Mouse (Mus musculus): ENCODE measurements around the gene Rin3. TPM values are rescaled to one million over a fixed set of nuclear protein-coding genes. Genes with fewer than 3 reads are reported as not detected.

The Rin3 gene
- polyA plus RNA-seq, 1 experiment from 2014 or later, result 1.9 TPM

DNA sequence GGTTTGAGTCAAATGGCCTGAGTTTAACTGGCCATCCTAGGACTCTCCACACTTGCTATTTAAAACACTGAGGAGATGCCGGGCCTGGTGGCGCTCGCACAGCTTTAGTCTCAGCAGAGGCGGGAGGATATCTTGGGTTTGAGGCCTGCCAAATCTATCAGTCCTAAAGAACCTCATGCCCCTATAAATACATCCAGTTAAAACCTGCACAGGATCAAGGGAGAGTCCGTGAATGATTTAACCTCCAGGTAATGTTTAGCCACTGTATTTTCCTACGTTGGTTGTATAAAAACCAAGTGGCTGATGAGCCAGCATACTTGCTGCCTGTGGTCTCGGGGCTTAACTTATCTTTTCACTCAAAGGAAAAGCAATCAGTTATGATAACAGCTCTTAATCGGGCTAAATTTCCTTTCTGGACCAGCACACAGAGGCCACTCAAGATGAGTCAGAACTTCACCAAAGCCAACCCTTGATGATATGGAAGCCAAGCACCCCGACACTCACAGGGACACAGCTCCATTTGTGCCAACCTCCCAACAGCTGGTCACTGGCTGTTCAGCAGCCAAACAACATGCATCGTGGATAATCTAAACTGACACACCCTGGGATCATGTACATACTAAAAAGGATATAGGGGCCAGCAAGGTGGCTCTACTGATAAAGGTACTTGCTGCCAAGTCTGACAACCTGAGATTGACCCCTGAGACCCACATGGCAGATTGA, 137.5 kb downstream of the Rin3 start:
- Histone ChIP-seq H3K27ac (ENCODE audit: low read depth, low read length) (no peak overlapping the region; the same call in 1 of the 2 replicates), H3K27me3 (replicated peaks; ENCODE audit: control insufficient read depth, insufficient read depth, low read length) (no peaks in the 10 kb centered on the region), H3K9me3 (replicated peaks; ENCODE audit: control insufficient read depth, low read length) (no peaks in the 10 kb centered on the region), H3K4me1 (ENCODE audit: control insufficient read depth, insufficient read depth, low read length) (peaks cover 4% of the 10 kb centered on the region; the same call in 1 of the 2 replicates), H3K4me3 (ENCODE audit: low read depth, low read length) (no peak overlapping the region), H3K4me2 (ENCODE audit: low read length) (no peak overlapping the region), H3K36me3 (ENCODE audit: control insufficient read depth, insufficient read depth, low read length) (no peaks in the 10 kb centered on the region), H3K9ac (ENCODE audit: low read length) (no peak overlapping the region)
- ATAC-seq (no peak), DNase-seq (ENCODE audit: low spot score) (no peak)
- 91% methylated on average over 10 of the region's 10 CpGs for WGBS

DNA sequence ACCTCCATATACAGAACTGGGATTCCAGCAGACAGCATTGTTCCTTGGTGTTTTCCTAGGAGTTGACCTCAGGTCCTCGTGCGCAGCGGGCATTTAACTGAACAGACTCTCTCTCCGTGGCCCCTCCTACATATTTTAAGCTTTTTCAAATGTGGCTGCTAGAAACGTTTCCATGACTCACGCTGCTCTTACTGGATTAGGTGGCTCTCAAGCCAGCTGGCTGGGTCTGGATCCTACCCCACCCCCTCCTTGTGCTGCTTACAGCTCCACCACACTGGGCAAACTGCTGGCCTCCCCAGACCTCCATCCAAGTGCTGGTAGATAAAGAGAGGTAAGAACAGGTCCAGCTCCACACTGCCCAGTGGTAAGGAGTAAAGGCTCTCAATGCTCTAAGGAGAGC, 139.2 kb downstream of the Rin3 start:
- WGBS, result 86% methylated on average over 6 of the region's 6 CpGs
- Histone ChIP-seq H3K9ac (ENCODE audit: low read length) (no peak overlapping the region), H3K4me3 (ENCODE audit: low read depth, low read length) (no peak overlapping the region), H3K4me1 (ENCODE audit: control insufficient read depth, insufficient read depth, low read length) (peaks cover 4% of the 10 kb centered on the region; the same call in 1 of the 2 replicates), H3K27me3 (replicated peaks; ENCODE audit: control insufficient read depth, insufficient read depth, low read length) (no peaks in the 10 kb centered on the region), H3K27ac (ENCODE audit: low read depth, low read length) (no peak overlapping the region), H3K36me3 (ENCODE audit: control insufficient read depth, insufficient read depth, low read length) (no peaks in the 10 kb centered on the region), H3K4me2 (ENCODE audit: low read length) (no peak overlapping the region), H3K9me3 (replicated peaks; ENCODE audit: control insufficient read depth, low read length) (no peaks in the 10 kb centered on the region)
- no peak for ATAC-seq
- DNase-seq (ENCODE audit: low spot score), result no peak

DNA sequence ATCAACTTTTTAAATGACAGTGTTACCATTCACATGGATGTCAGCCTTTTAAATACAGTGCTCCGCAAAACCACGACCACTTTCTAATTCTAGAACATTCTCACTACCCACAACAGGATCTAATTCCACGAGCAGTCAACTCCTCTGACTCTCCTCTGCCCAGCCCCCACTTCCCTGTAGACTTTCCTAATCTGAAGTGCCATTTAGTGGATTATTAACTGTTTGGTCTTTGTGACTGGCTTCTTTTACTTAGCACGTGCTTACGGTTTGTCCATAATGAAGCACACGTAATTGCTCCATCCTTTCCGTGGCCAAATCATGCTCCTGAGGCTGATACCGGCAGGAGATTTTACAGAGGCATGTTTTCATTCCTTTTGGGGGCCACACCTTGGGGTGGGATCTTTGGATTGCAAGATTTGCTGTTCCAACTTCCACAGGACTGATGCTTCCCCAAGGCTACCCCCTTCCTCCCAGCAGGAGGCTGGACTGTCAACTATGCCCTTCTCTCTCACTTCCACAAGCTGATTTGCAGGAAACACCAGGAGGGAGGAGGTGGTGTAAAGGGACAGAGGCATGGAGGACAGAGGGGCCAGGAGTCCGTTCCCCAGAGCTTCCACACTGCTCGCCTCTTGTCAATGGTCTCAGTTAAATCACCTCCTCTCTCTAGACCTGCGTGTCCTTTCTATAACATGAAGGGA, 139.9 kb downstream of the Rin3 start:
- Histone ChIP-seq H3K4me1 (ENCODE audit: control insufficient read depth, insufficient read depth, low read length) (peaks cover 4% of the 10 kb centered on the region; the same call in 1 of the 2 replicates), H3K27me3 (replicated peaks; ENCODE audit: control insufficient read depth, insufficient read depth, low read length) (no peaks in the 10 kb centered on the region), H3K4me3 (ENCODE audit: low read depth, low read length) (no peak overlapping the region), H3K9me3 (replicated peaks; ENCODE audit: control insufficient read depth, low read length) (no peaks in the 10 kb centered on the region), H3K27ac (ENCODE audit: low read depth, low read length) (no peak overlapping the region), H3K9ac (ENCODE audit: low read length) (no peak overlapping the region), H3K36me3 (ENCODE audit: control insufficient read depth, insufficient read depth, low read length) (no peaks in the 10 kb centered on the region), H3K4me2 (ENCODE audit: low read length) (no peak overlapping the region)
- no peak for DNase-seq (ENCODE audit: low spot score)
- no peak for ATAC-seq
- 92% methylated on average over 11 of the region's 11 CpGs for WGBS

DNA sequence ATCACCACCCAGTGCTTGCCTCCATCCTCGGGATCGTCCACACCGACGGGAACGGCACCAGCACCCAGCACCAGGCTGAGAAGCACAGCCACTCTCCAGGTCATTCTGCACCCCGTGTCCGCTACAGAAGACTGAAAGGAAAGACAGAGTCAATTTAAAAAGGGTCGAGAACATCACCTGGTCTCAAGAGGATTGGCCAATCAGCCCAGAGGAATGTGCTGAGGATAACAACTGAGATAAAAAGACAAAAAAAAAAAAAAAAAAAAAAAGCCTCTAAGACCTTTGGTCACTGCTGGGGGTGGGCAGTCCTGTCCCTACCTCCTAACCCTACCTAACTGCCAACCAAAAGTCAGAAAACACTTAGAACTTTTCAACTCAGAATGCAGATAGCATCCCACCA, 140.8 kb downstream of the Rin3 start:
- WGBS, result 96% methylated on average over 8 of the region's 8 CpGs
- Histone ChIP-seq H3K4me2 (ENCODE audit: low read length) (no peak overlapping the region), H3K9me3 (replicated peaks; ENCODE audit: control insufficient read depth, low read length) (no peaks in the 10 kb centered on the region), H3K27me3 (replicated peaks; ENCODE audit: control insufficient read depth, insufficient read depth, low read length) (no peaks in the 10 kb centered on the region), H3K4me1 (ENCODE audit: control insufficient read depth, insufficient read depth, low read length) (peaks cover 4% of the 10 kb centered on the region; the same call in 1 of the 2 replicates), H3K27ac (ENCODE audit: low read depth, low read length) (no peak overlapping the region), H3K36me3 (ENCODE audit: control insufficient read depth, insufficient read depth, low read length) (no peaks in the 10 kb centered on the region), H3K4me3 (ENCODE audit: low read depth, low read length) (no peak overlapping the region), H3K9ac (ENCODE audit: low read length) (no peak overlapping the region)
- no peak for ATAC-seq
- DNase-seq (ENCODE audit: low spot score), result no peak

DNA sequence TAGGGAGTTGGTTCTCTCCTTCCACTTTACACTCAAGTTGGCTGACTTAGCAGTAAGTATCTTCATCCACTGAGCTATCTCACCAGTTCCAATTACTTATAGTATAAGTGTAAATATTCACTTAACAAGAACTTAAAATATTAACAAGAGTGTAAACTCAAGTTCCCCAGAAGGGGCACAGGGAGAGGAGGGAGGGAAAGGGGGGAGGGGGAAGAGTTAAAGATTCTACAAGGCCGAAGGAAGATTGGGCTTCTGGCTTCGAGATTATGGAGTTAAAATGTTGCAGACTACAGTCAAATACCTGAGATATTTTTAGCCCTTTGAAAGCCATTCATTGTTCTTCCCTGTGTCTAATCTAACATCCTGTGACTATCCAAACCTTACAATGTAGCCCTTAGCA, 141.6 kb downstream of the Rin3 start:
- Histone ChIP-seq H3K36me3 (ENCODE audit: control insufficient read depth, insufficient read depth, low read length) (no peaks in the 10 kb centered on the region), H3K4me1 (ENCODE audit: control insufficient read depth, insufficient read depth, low read length) (peaks cover 2% of the 10 kb centered on the region; the same call in 1 of the 2 replicates), H3K27me3 (replicated peaks; ENCODE audit: control insufficient read depth, insufficient read depth, low read length) (no peaks in the 10 kb centered on the region), H3K9me3 (replicated peaks; ENCODE audit: control insufficient read depth, low read length) (no peaks in the 10 kb centered on the region), H3K4me2 (ENCODE audit: low read length) (no peak overlapping the region), H3K9ac (ENCODE audit: low read length) (no peak overlapping the region), H3K4me3 (ENCODE audit: low read depth, low read length) (no peak overlapping the region), H3K27ac (ENCODE audit: low read depth, low read length) (no peak overlapping the region)
- 82% methylated on average over 2 of the region's 2 CpGs for WGBS
- no peak for ATAC-seq
- no peak for DNase-seq (ENCODE audit: low spot score)

DNA sequence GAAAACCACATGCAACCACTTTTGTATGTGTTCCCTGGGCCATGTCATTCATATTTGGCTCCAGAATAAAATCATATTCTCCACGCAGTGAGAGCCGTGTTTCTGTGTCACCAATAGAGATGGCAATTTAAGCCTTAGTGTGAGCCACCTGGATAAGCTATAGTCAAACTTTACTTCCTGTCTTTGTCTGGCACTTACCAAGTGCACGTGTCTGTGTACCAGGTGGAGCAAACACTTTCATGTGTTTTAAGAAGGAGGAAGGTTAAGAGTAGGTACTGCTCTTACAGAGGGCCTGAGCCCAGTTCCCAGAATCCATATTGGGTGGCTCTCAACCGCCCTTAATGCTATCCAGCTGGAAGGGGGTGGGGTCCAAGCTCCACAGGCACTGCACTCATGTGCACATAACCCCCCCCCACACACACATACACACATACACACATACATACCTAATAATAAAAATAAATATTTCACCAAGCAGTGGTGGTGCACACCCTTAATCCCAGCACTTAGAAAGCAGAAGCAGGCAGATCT, 142.3 kb downstream of the Rin3 start:
- Histone ChIP-seq H3K27me3 (replicated peaks; ENCODE audit: control insufficient read depth, insufficient read depth, low read length) (no peaks in the 10 kb centered on the region), H3K9me3 (replicated peaks; ENCODE audit: control insufficient read depth, low read length) (no peaks in the 10 kb centered on the region), H3K4me3 (ENCODE audit: low read depth, low read length) (no peak overlapping the region), H3K4me2 (ENCODE audit: low read length) (no peak overlapping the region), H3K36me3 (ENCODE audit: control insufficient read depth, insufficient read depth, low read length) (no peaks in the 10 kb centered on the region), H3K4me1 (ENCODE audit: control insufficient read depth, insufficient read depth, low read length) (no peaks in the 10 kb centered on the region), H3K27ac (ENCODE audit: low read depth, low read length) (no peak overlapping the region), H3K9ac (ENCODE audit: low read length) (no peak overlapping the region)
- no peak for ATAC-seq
- no peak for DNase-seq (ENCODE audit: low spot score)
- 90% methylated on average over 4 of the region's 4 CpGs for WGBS

DNA sequence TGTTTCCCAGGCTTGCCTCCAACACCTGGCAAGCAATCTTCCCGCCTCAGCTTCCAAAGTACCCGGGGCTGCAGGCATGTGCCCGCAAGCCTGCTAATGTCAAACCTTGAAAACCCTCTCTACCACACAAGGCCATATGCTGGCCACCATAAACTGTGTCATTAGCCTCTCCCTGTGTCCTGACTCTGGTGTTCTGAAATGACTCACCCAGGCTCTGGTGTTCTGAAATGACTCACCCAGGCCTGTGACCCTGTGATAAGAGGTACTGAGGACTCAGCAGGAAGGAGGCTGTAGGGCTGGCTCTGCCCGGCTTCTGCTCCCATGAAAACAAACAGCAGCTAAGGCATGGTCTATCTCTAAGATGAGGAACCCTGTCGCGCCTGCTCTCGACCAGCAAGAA, 143.4 kb downstream of the Rin3 start:
- no peak overlapping the region for H3K4me2 ChIP-seq (ENCODE audit: low read length)
- DNase-seq (ENCODE audit: low spot score) (no peak), ATAC-seq (no peak)
- H3K9me3 ChIP-seq (replicated peaks; ENCODE audit: control insufficient read depth, low read length), result no peaks in the 10 kb centered on the region
- no peak overlapping the region for H3K4me3 ChIP-seq (ENCODE audit: low read depth, low read length)
- H3K36me3 ChIP-seq (ENCODE audit: control insufficient read depth, insufficient read depth, low read length), result no peaks in the 10 kb centered on the region
- no peaks in the 10 kb centered on the region for H3K27me3 ChIP-seq (replicated peaks; ENCODE audit: control insufficient read depth, insufficient read depth, low read length)
- no peaks in the 10 kb centered on the region for H3K4me1 ChIP-seq (ENCODE audit: control insufficient read depth, insufficient read depth, low read length)
- H3K9ac ChIP-seq (ENCODE audit: low read length), result no peak overlapping the region
- H3K27ac ChIP-seq (ENCODE audit: low read depth, low read length), result no peak overlapping the region
- 95% methylated on average over 7 of the region's 7 CpGs for WGBS

DNA sequence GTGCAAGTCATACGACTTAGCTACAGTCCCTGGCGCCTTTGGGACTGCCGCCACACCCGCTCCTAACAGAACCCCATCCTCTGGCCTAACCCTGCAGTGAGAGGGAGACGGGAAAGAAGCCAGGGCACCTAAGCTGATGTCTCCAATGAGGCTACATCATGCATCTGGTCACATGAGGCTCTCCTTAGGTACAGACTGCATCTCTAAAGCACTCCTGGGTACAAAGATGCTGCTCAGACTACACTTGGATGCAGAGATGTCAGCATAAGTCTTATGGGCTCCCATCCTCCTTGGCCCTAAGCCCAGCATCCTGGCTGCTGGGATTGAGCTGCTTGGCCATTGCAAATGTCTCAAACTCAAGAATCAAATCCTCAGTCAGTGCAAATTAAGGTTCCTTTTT, 146.8 kb downstream of the Rin3 start:
- WGBS, result 92% methylated on average over 5 of the region's 5 CpGs
- H3K9me3 ChIP-seq (replicated peaks; ENCODE audit: control insufficient read depth, low read length), result no peaks in the 10 kb centered on the region
- no peaks in the 10 kb centered on the region for H3K4me1 ChIP-seq (ENCODE audit: control insufficient read depth, insufficient read depth, low read length)
- H3K36me3 ChIP-seq (ENCODE audit: control insufficient read depth, insufficient read depth, low read length), result no peaks in the 10 kb centered on the region
- DNase-seq (ENCODE audit: low spot score) (no peak), ATAC-seq (no peak)
- H3K9ac ChIP-seq (ENCODE audit: low read length), result no peak overlapping the region
- no peak overlapping the region for H3K4me3 ChIP-seq (ENCODE audit: low read depth, low read length)
- H3K27me3 ChIP-seq (replicated peaks; ENCODE audit: control insufficient read depth, insufficient read depth, low read length), result no peaks in the 10 kb centered on the region
- no peak overlapping the region for H3K27ac ChIP-seq (ENCODE audit: low read depth, low read length)
- H3K4me2 ChIP-seq (ENCODE audit: low read length), result no peak overlapping the region

DNA sequence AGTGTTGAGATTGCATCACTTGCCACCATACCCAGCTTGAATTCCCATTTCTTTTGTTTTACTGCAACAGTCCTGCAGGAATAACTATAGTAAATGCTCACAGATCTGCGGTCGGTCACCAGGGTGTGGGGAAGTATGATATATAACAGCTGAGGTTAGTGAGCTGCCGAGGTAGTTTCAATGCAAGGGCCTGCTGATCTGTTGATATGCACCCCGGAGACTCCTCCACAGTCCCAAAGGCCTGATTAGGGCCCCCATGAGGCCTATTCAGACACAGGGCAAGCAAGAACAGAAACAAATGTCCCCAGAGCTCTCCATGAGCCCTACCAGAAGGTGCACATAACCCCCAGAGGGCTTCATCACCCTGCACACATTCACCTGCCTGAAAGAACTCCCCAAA, 147.4 kb downstream of the Rin3 start:
- WGBS, result 91% methylated on average over 4 of the region's 4 CpGs
- H3K4me1 ChIP-seq (ENCODE audit: control insufficient read depth, insufficient read depth, low read length), result no peaks in the 10 kb centered on the region

More for the DNA sequence above, 147.4 kb downstream of the Rin3 start:
- DNase-seq (ENCODE audit: low spot score) (no peak), ATAC-seq (no peak)
- H3K9ac ChIP-seq (ENCODE audit: low read length), result no peak overlapping the region
- no peak overlapping the region for H3K4me2 ChIP-seq (ENCODE audit: low read length)
- no peaks in the 10 kb centered on the region for H3K27me3 ChIP-seq (replicated peaks; ENCODE audit: control insufficient read depth, insufficient read depth, low read length)
- no peak overlapping the region for H3K27ac ChIP-seq (ENCODE audit: low read depth, low read length)
- H3K4me3 ChIP-seq (ENCODE audit: low read depth, low read length), result no peak overlapping the region
- H3K9me3 ChIP-seq (replicated peaks; ENCODE audit: control insufficient read depth, low read length), result no peaks in the 10 kb centered on the region
- H3K36me3 ChIP-seq (ENCODE audit: control insufficient read depth, insufficient read depth, low read length), result no peaks in the 10 kb centered on the region
